Mouse (Mus musculus) MEL (cell line): ENCODE results near the gene Thsd7a. TPM values are rescaled to one million over a fixed set of nuclear protein-coding genes. Genes with fewer than 3 reads are reported as not detected.

Experiments used
- DNase-seq: peaks from one replicate; pipeline ENCODE4 v3.0.0; 2011; ENCODE audit warnings: low read depth, low spot score
- H3K27ac ChIP-seq: 2 replicates; pipeline ENCODE4 v1.5.1; 2012; ENCODE audit warnings: low read depth, mild to moderate bottlenecking, control low read depth, low read length, moderate library complexity; ENCODE audit not compliant: control insufficient read depth
- H3K27me3 ChIP-seq, 2 experiments: fragments of 150-350 bp in 1 of 2; sonication (generic) in 1 of 2; 2 replicates each; pipeline ENCODE4 v1.6.1; 2012; ENCODE audit warnings: low read length in 2 of 2, mild to moderate bottlenecking in 2 of 2, improper control_type of control experiment in 1 of 2, moderate library complexity in 1 of 2; ENCODE audit not compliant: insufficient read depth in 2 of 2, control insufficient read depth in 1 of 2
- H3K36me3 ChIP-seq, 2 experiments: 2 replicates each; pipeline ENCODE4 v1.6.1; 2012 to 2014; ENCODE audit warnings: low read length in 2 of 2, improper control_type of control experiment in 1 of 2, inconsistent platforms in 1 of 2, mild to moderate bottlenecking in 1 of 2; ENCODE audit not compliant: insufficient read depth in 2 of 2, control insufficient read depth in 1 of 2
- H3K4me1 ChIP-seq, 2 experiments: fragments of 150-350 bp in 1 of 2; sonication (generic) in 1 of 2; 2 replicates each; pipeline ENCODE4 v1.6.1; 2012; ENCODE audit warnings: low read length in 2 of 2, improper control_type of control experiment in 1 of 2, mild to moderate bottlenecking in 1 of 2; ENCODE audit not compliant: insufficient read depth in 2 of 2, control insufficient read depth in 1 of 2
- H3K4me3 ChIP-seq, 2 experiments: fragments of 150-350 bp in 1 of 2; sonication (generic) in 1 of 2; 2 replicates each; pipeline ENCODE4 v1.5.1; 2012; ENCODE audit warnings: low read depth in 2 of 2, low read length in 2 of 2, mild to moderate bottlenecking in 2 of 2, moderate library complexity in 2 of 2, control low read depth in 1 of 2, improper control_type of control experiment in 1 of 2; ENCODE audit not compliant: control insufficient read depth in 1 of 2, insufficient read depth in 1 of 2
- H3K79me2 ChIP-seq: 2 replicates; pipeline ENCODE4 v1.6.1; 2012; ENCODE audit warnings: mild to moderate bottlenecking, low read length, moderate library complexity; ENCODE audit not compliant: control insufficient read depth, poor library complexity, insufficient read depth
- H3K9ac ChIP-seq: 2 replicates; pipeline ENCODE4 v1.6.1; 2012; ENCODE audit warnings: low read depth, mild to moderate bottlenecking, control low read depth, low read length, moderate library complexity; ENCODE audit not compliant: control insufficient read depth, poor library complexity, severe bottlenecking
- H3K9me3 ChIP-seq: fragments of 150-350 bp; sonication (generic); replicated peaks from 2 replicates; pipeline ENCODE4 v1.6.1; 2012; ENCODE audit warnings: mild to moderate bottlenecking, low read length, improper control_type of control experiment, moderate library complexity; ENCODE audit not compliant: insufficient read depth
- BHLHE40 ChIP-seq: IDR thresholded peaks from 2 replicates; pipeline ENCODE4 v1.6.1; 2012; ENCODE audit warnings: low read depth, mild to moderate bottlenecking, inconsistent platforms, low read length, improper control_type of control experiment, borderline replicate concordance
- CHD1 ChIP-seq: IDR thresholded peaks from 2 replicates; pipeline ENCODE4 v1.6.1; 2012; ENCODE audit warnings: low read depth, mild to moderate bottlenecking, inconsistent platforms, low read length, improper control_type of control experiment
- ELF1 ChIP-seq: IDR thresholded peaks from 2 replicates; pipeline ENCODE4 v1.6.1; 2014; ENCODE audit warnings: low read depth, mild to moderate bottlenecking, inconsistent platforms, low read length, improper control_type of control experiment, moderate library complexity
- ETS1 ChIP-seq: IDR thresholded peaks from 2 replicates; pipeline ENCODE4 v1.6.1; 2012; ENCODE audit warnings: low read depth, mild to moderate bottlenecking, inconsistent platforms, low read length, improper control_type of control experiment, moderate library complexity
- GATA1 ChIP-seq: IDR thresholded peaks from 2 replicates; pipeline ENCODE4 v1.6.1; 2011; ENCODE audit warnings: low read depth, low read length, improper control_type of control experiment
- HCFC1 ChIP-seq: IDR thresholded peaks from 2 replicates; pipeline ENCODE4 v1.6.1; 2012; ENCODE audit warnings: low read depth, mild to moderate bottlenecking, inconsistent platforms, low read length, improper control_type of control experiment, moderate library complexity
- JUND ChIP-seq: IDR thresholded peaks from 2 replicates; pipeline ENCODE4 v1.6.1; 2011; ENCODE audit warnings: low read depth, mild to moderate bottlenecking, improper control_type of control experiment, low read length
- KAT2A ChIP-seq: conservative IDR thresholded peaks from 2 replicates; pipeline ENCODE4 v1.6.1; 2012; ENCODE audit warnings: low read depth, low read length, improper control_type of control experiment, inconsistent platforms
- MAFK ChIP-seq: IDR thresholded peaks from 2 replicates; pipeline ENCODE4 v1.6.1; 2011; ENCODE audit warnings: low read depth, mild to moderate bottlenecking, low read length, improper control_type of control experiment, borderline replicate concordance
- MAX ChIP-seq: IDR thresholded peaks from 2 replicates; pipeline ENCODE4 v1.6.1; 2011; ENCODE audit warnings: low read length, improper control_type of control experiment
- MAZ ChIP-seq: IDR thresholded peaks from 2 replicates; pipeline ENCODE4 v1.6.1; 2012; ENCODE audit warnings: low read depth, mild to moderate bottlenecking, inconsistent platforms, low read length, improper control_type of control experiment
- MEF2A ChIP-seq: IDR thresholded peaks from 2 replicates; pipeline ENCODE4 v1.6.1; 2014; ENCODE audit warnings: low read depth, mild to moderate bottlenecking, inconsistent platforms, low read length, improper control_type of control experiment; ENCODE audit not compliant: poor library complexity, insufficient replicate concordance, severe bottlenecking; ENCODE audit errors: extremely low read depth
- MYB ChIP-seq: IDR thresholded peaks from 2 replicates; pipeline ENCODE4 v1.6.1; 2011; ENCODE audit warnings: mild to moderate bottlenecking, low read depth, low read length, improper control_type of control experiment
- NELFE ChIP-seq: IDR thresholded peaks from 2 replicates; pipeline ENCODE4 v1.6.1; 2011; ENCODE audit warnings: low read depth, low read length, improper control_type of control experiment
- NRF1 ChIP-seq: IDR thresholded peaks from 2 replicates; pipeline ENCODE4 v1.6.1; 2014; ENCODE audit warnings: low read depth, mild to moderate bottlenecking, inconsistent platforms, low read length, improper control_type of control experiment, moderate library complexity; ENCODE audit not compliant: poor library complexity, insufficient read depth, severe bottlenecking
- POLR2A ChIP-seq, 2 experiments: IDR thresholded peaks; 2 replicates each; pipeline ENCODE4 v1.6.1; 2011 to 2012; ENCODE audit warnings: low read length in 2 of 2, mild to moderate bottlenecking in 2 of 2, control low read depth in 1 of 2, improper control_type of control experiment in 1 of 2, low read depth in 1 of 2, moderate library complexity in 1 of 2; ENCODE audit not compliant: control insufficient read depth in 1 of 2, insufficient read depth in 1 of 2, poor library complexity in 1 of 2
- POLR2AphosphoS5 ChIP-seq: IDR thresholded peaks from 2 replicates; pipeline ENCODE4 v1.6.1; 2012; ENCODE audit warnings: low read depth, borderline replicate concordance, mild to moderate bottlenecking, inconsistent platforms, low read length, moderate library complexity, mixed read lengths
- RAD21 ChIP-seq: IDR thresholded peaks from 2 replicates; pipeline ENCODE4 v1.6.1; 2011; ENCODE audit warnings: mild to moderate bottlenecking, low read depth, low read length, improper control_type of control experiment
- RCOR1 ChIP-seq: IDR thresholded peaks from 2 replicates; pipeline ENCODE4 v1.6.1; 2012; ENCODE audit warnings: low read depth, mild to moderate bottlenecking, inconsistent platforms, low read length, improper control_type of control experiment
- SIN3A ChIP-seq: IDR thresholded peaks from 2 replicates; pipeline ENCODE4 v1.6.1; 2012; ENCODE audit warnings: low read length, improper control_type of control experiment, inconsistent platforms
- SMC3 ChIP-seq: IDR thresholded peaks from 2 replicates; pipeline ENCODE4 v1.6.1; 2011; ENCODE audit warnings: low read depth, low read length, improper control_type of control experiment
- TAL1 ChIP-seq: IDR thresholded peaks from 2 replicates; pipeline ENCODE4 v1.6.1; 2012; ENCODE audit warnings: mild to moderate bottlenecking, inconsistent platforms, low read length, moderate library complexity, mixed read lengths
- TBP ChIP-seq: IDR thresholded peaks from 2 replicates; pipeline ENCODE4 v1.8.0; 2011; ENCODE audit warnings: low read depth, low read length, improper control_type of control experiment
- TCF12 ChIP-seq: IDR thresholded peaks from 2 replicates; pipeline ENCODE4 v1.6.1; 2014; ENCODE audit warnings: low read depth, mild to moderate bottlenecking, inconsistent platforms, low read length, improper control_type of control experiment, moderate library complexity
- ZKSCAN1 ChIP-seq: IDR thresholded peaks from 2 replicates; pipeline ENCODE4 v1.6.1; 2012; ENCODE audit warnings: low read depth, mild to moderate bottlenecking, inconsistent platforms, low read length, improper control_type of control experiment, moderate library complexity
- ZNF384 ChIP-seq: IDR thresholded peaks from 2 replicates; pipeline ENCODE4 v1.6.1; 2012; ENCODE audit warnings: low read depth, mild to moderate bottlenecking, inconsistent platforms, low read length, improper control_type of control experiment
- polyA plus RNA-seq, 2 experiments: library from polyadenylated mRNA; stranded (reverse) in 1 of 2; unstranded in 1 of 2; fragments of >175 nt in 1 of 2; fragments of >200 nt in 1 of 2; gene quantifications; 2 replicates each; pipeline versions ENCODE4 v1.2.1 to v1.2.4; 2012; ENCODE audit warnings: low replicate concordance in 2 of 2, low read depth in 1 of 2; ENCODE audit not compliant: insufficient read length in 2 of 2, insufficient read depth in 1 of 2, missing spikeins in 1 of 2
- total RNA-seq: library from RNA; depleted of rRNA; stranded (reverse); fragments of 300-350 nt; gene quantifications from 2 replicates; pipeline ENCODE4 v1.2.3, GENCODE M21; 2012

Thsd7a gene
- total and polyA plus RNA-seq, 3 experiments: not detected

GRCm38 (mm10) chr6:12445486-12445885, 303.7 kb downstream of the Thsd7a start:
- peak; percentile 43 for DNase-seq
- Histone ChIP-seq H3K79me2 (no peaks in the 10 kb centered on the region), H3K9me3 (no peaks in the 10 kb centered on the region), H3K9ac (no peak overlapping the region), H3K4me3 (no peak overlapping the region), H3K27ac (no peak overlapping the region), H3K4me1 (no peaks in the 10 kb centered on the region), H3K27me3 (no peaks in the 10 kb centered on the region), H3K36me3 (no peaks in the 10 kb centered on the region)
- TF ChIP-seq TAL1: no peak
- no peak for TF ChIP-seq CHD1
- no peak for TF ChIP-seq MEF2A
- no peak for TF ChIP-seq NRF1
- TF ChIP-seq POLR2A (IDR thresholded peaks at IDR 0.05; ENCODE audit: control insufficient read depth in 1 of 2, insufficient read depth in 1 of 2, low read depth in 1 of 2, low read length in 2 of 2, poor library complexity in 1 of 2): no peak
- TF ChIP-seq ETS1: no peak
- no peak for TF ChIP-seq GATA1
- no peak for TF ChIP-seq POLR2AphosphoS5
- no peak for TF ChIP-seq MAFK
- no peak for TF ChIP-seq ZKSCAN1
- no peak for TF ChIP-seq TCF12
- TF ChIP-seq KAT2A: no peak
- TF ChIP-seq SMC3: no peak
- no peak for TF ChIP-seq TBP
- TF ChIP-seq NELFE: no peak

- no peak overlapping the region for H3K27ac ChIP-seq
- H3K9ac ChIP-seq: no peak overlapping the region
- H3K4me3 ChIP-seq: no peak overlapping the region
- no peaks in the 10 kb centered on the region for H3K4me1 ChIP-seq
- DNase-seq: no peak
- no peaks in the 10 kb centered on the region for H3K9me3 ChIP-seq
- H3K27me3 ChIP-seq: no peaks in the 10 kb centered on the region
- TF ChIP-seq JUND (no peak), MAX (no peak), MAZ (no peak), RAD21 (no peak), TAL1 (no peak), ETS1 (no peak), MEF2A (no peak), MYB (no peak), RCOR1 (no peak), ZKSCAN1 (no peak), POLR2AphosphoS5 (no peak), HCFC1 (no peak), NELFE (no peak), BHLHE40 (no peak), ZNF384 (no peak), ELF1 (no peak), SIN3A (no peak), SMC3 (no peak)
- H3K79me2 ChIP-seq: no peaks in the 10 kb centered on the region
- H3K36me3 ChIP-seq: no peaks in the 10 kb centered on the region
Observed at GRCm38 (mm10) chr6:12439561-12439960, 309.6 kb downstream of the Thsd7a start.
